Mouse (Mus musculus): ENCODE data around the gene Cand2. TPM values are rescaled to one million over a fixed set of nuclear protein-coding genes. Genes with fewer than 3 reads are reported as not detected.

Cand2 gene
- polyA plus RNA-seq, 2 experiments: 1.7 to 2.4 TPM

DNA sequence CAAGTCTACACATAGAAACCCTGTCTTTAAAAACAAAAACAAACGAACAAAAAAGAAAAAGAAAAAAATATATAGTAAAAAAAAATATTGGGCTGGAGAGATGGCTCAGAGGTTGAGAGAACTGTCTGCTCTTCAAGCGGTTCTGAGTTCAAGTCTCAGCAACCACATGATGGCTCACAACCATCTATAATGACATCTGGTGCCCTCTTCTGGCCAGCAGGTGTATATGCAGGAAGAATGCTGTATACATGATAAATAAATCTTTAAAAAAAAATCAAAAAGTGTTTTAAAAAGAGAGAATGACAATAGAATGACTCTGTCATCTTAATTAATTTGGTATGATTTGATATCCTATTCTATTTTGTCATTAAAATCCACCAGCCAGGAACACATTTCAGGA, 80.1 kb downstream of the Cand2 start:
- Histone ChIP-seq H3K9ac (replicated peaks) (no peak overlapping the region), H3K9me3 (ENCODE audit: control insufficient read depth, low read length) (no peaks in the 10 kb centered on the region), H3K4me1 (replicated peaks; ENCODE audit: control insufficient read depth in 2 of 2, insufficient read depth in 2 of 2, low read length in 1 of 2) (peaks cover 7 to 12% of the 10 kb centered on the region in 2 experiments), H3K4me3 (ENCODE audit: insufficient read depth in 1 of 2, low read depth in 2 of 2, low read length in 2 of 2) (no peak overlapping the region), H3K27me3 (ENCODE audit: control insufficient read depth, insufficient read depth, low read length) (no peaks in the 10 kb centered on the region), H3K36me3 (replicated peaks; ENCODE audit: control insufficient read depth, insufficient read depth, low read depth) (peaks cover 4% of the 10 kb centered on the region), H3K27ac (no peak overlapping the region), H3K4me2 (ENCODE audit: low read depth) (no peak overlapping the region)
- peak in 1 of 3 experiments; percentile 24 for DNase-seq (ENCODE audit: low read depth in 3 of 3, low spot score in 3 of 3)
- WGBS (ENCODE audit: insufficient replicate concordance): 51% methylated on average over 2 of the region's 2 CpGs
- no peak for ATAC-seq (ENCODE audit: insufficient read depth)
- TF ChIP-seq EP300 (IDR thresholded peaks at IDR 0.05; ENCODE audit: low read depth) (no peak), CTCF (IDR thresholded peaks at IDR 0.05; ENCODE audit: low read depth) (peak; percentile 71)

Small RNA genes lying within 50 kb of the gene (microRNA-seq; reads per million reads assigned to microRNA genes)
- not detected for gene Mir7660

Other genes with a start within 250 kb of the Cand2 start
- gene Tsen2, start 229.9 kb upstream of the Cand2 start, polyA plus RNA-seq (2012; rRNA removed): 3.9 and 4.7 TPM in 2 replicates
- 10.7 and 11.0 TPM in 2 replicates for gene Tsen2, start 229.9 kb upstream of the Cand2 start, polyA plus RNA-seq (2014; fragmentation: Nextera tagmentation; extraction: Ambion mirVana)
- gene Mkrn2os, start 182.0 kb upstream of the Cand2 start, polyA plus RNA-seq (2012; rRNA removed): 5.3 and 6.0 TPM in 2 replicates
- 7.1 and 8.0 TPM in 2 replicates for gene Mkrn2os, start 182.0 kb upstream of the Cand2 start, polyA plus RNA-seq (2014; fragmentation: Nextera tagmentation; extraction: Ambion mirVana)
- 6.2 and 8.9 TPM in 2 replicates for gene Mkrn2, start 172.6 kb upstream of the Cand2 start, polyA plus RNA-seq (2012; rRNA removed)
- 9.4 and 10.1 TPM in 2 replicates for gene Mkrn2, start 172.6 kb upstream of the Cand2 start, polyA plus RNA-seq (2014; fragmentation: Nextera tagmentation; extraction: Ambion mirVana)
- 36.5 and 41.5 TPM in 2 replicates for gene Raf1, start 97.9 kb upstream of the Cand2 start, polyA plus RNA-seq (2012; rRNA removed)
- gene Raf1, start 97.9 kb upstream of the Cand2 start, polyA plus RNA-seq (2014; fragmentation: Nextera tagmentation; extraction: Ambion mirVana): 37.9 and 38.9 TPM in 2 replicates
- 19.4 and 20.1 TPM in 2 replicates for gene Tmem40, start 12.1 kb upstream of the Cand2 start, polyA plus RNA-seq (2012; rRNA removed)
- 19.8 and 21.5 TPM in 2 replicates for gene Tmem40, start 12.1 kb upstream of the Cand2 start, polyA plus RNA-seq (2014; fragmentation: Nextera tagmentation; extraction: Ambion mirVana)
- gene Rpl32, start 34.2 kb downstream of the Cand2 start, polyA plus RNA-seq (2012; rRNA removed): 986 and 1,878 TPM in 2 replicates
- gene Rpl32, start 34.2 kb downstream of the Cand2 start, polyA plus RNA-seq (2014; fragmentation: Nextera tagmentation; extraction: Ambion mirVana): 1,452 and 1,510 TPM in 2 replicates
- gene Efcab12, start 63.9 kb downstream of the Cand2 start, polyA plus RNA-seq (2012; rRNA removed): 0.09 and 0.11 TPM in 2 replicates
- 0.06 TPM in 1 of 2 replicates, not detected in the other for gene Efcab12, start 63.9 kb downstream of the Cand2 start, polyA plus RNA-seq (2014; fragmentation: Nextera tagmentation; extraction: Ambion mirVana)
- 3.8 and 6.4 TPM in 2 replicates for gene Mbd4, start 78.8 kb downstream of the Cand2 start, polyA plus RNA-seq (2012; rRNA removed)
- gene Mbd4, start 78.8 kb downstream of the Cand2 start, polyA plus RNA-seq (2014; fragmentation: Nextera tagmentation; extraction: Ambion mirVana): 5.8 and 9.3 TPM in 2 replicates
- gene Ift122, start 78.9 kb downstream of the Cand2 start, polyA plus RNA-seq (2012; rRNA removed): 1.6 and 1.7 TPM in 2 replicates
- gene Ift122, start 78.9 kb downstream of the Cand2 start, polyA plus RNA-seq (2014; fragmentation: Nextera tagmentation; extraction: Ambion mirVana): 1.9 TPM in 2 replicates
- gene Rho, start 157.2 kb downstream of the Cand2 start, polyA plus RNA-seq (2012; rRNA removed): 0.03 TPM in 2 replicates
- gene Rho, start 157.2 kb downstream of the Cand2 start, polyA plus RNA-seq (2014; fragmentation: Nextera tagmentation; extraction: Ambion mirVana): not detected in 2 replicates
- gene H1foo, start 170.4 kb downstream of the Cand2 start, polyA plus RNA-seq (2012; rRNA removed): not detected in 2 replicates
- gene H1foo, start 170.4 kb downstream of the Cand2 start, polyA plus RNA-seq (2014; fragmentation: Nextera tagmentation; extraction: Ambion mirVana): not detected in 2 replicates
- gene Plxnd1, start 220.5 kb downstream of the Cand2 start, polyA plus RNA-seq (2012; rRNA removed): 7.5 and 13.0 TPM in 2 replicates
- 6.4 and 7.6 TPM in 2 replicates for gene Plxnd1, start 220.5 kb downstream of the Cand2 start, polyA plus RNA-seq (2014; fragmentation: Nextera tagmentation; extraction: Ambion mirVana)